Mouse (Mus musculus): ENCODE results near the gene Gm42417. TPM values are rescaled to one million over a fixed set of nuclear protein-coding genes. Genes with fewer than 3 reads are reported as not detected.

Gene Gm42417
- polyA plus RNA-seq, 1 experiment from 2014 or later = 0.54 TPM

GRCm38 (mm10) chr1:36524058-36524457 lies 15.2 kb downstream of the Gm42417 start:
- Histone ChIP-seq H3K4me3 (no peak overlapping the region), H3K9me3 (no peaks in the 10 kb centered on the region), H3K27ac (replicated peaks) (no peak overlapping the region), H3K4me1 (no peaks in the 10 kb centered on the region), H3K36me3 (replicated peaks) (peaks cover 91% of the 10 kb centered on the region), H3K27me3 (replicated peaks; ENCODE audit: low read depth, poor library complexity, severe bottlenecking) (no peaks in the 10 kb centered on the region)
- 89% methylated on average over 5 of the region's 5 CpGs for WGBS
- no peak for DNase-seq (ENCODE audit: low spot score)

GRCm38 (mm10) chr1:36523332-36524013 lies 15.8 kb downstream of the Gm42417 start:
- Histone ChIP-seq H3K4me3 (no peak overlapping the region), H3K36me3 (replicated peaks) (peaks cover 94% of the 10 kb centered on the region), H3K4me1 (no peaks in the 10 kb centered on the region), H3K9me3 (no peaks in the 10 kb centered on the region), H3K27ac (replicated peaks) (no peak overlapping the region), H3K27me3 (replicated peaks; ENCODE audit: low read depth, poor library complexity, severe bottlenecking) (no peaks in the 10 kb centered on the region)
- DNase-seq (ENCODE audit: low spot score) = no peak
- 91% methylated on average over 9 of the region's 9 CpGs for WGBS

- H3K4me3 ChIP-seq = no peak overlapping the region
- no peaks in the 10 kb centered on the region for H3K4me1 ChIP-seq
- H3K9me3 ChIP-seq = no peaks in the 10 kb centered on the region
- no peaks in the 10 kb centered on the region for H3K27me3 ChIP-seq (replicated peaks; ENCODE audit: low read depth, poor library complexity, severe bottlenecking)
- WGBS = 92% methylated on average over 7 of the region's 7 CpGs
- DNase-seq (ENCODE audit: low spot score) = no peak
- H3K36me3 ChIP-seq (replicated peaks) = peaks cover 100% of the 10 kb centered on the region
- no peak overlapping the region for H3K27ac ChIP-seq (replicated peaks)
Measured at GRCm38 (mm10) chr1:36522210-36522609, 17.0 kb downstream of the Gm42417 start.

- H3K4me3 ChIP-seq = no peak overlapping the region
- H3K27me3 ChIP-seq (replicated peaks; ENCODE audit: low read depth, poor library complexity, severe bottlenecking) = no peaks in the 10 kb centered on the region
- 84% methylated on average over 11 of the region's 11 CpGs for WGBS
- no peak overlapping the region for H3K27ac ChIP-seq (replicated peaks)
- H3K36me3 ChIP-seq (replicated peaks) = peaks cover 95% of the 10 kb centered on the region
- H3K9me3 ChIP-seq = no peaks in the 10 kb centered on the region
- peaks cover 6% of the 10 kb centered on the region for H3K4me1 ChIP-seq
- no peak for DNase-seq (ENCODE audit: low spot score)
Measured at GRCm38 (mm10) chr1:36519626-36520025, 19.6 kb downstream of the Gm42417 start.

GRCm38 (mm10) chr1:36518259-36518658 lies 21.0 kb downstream of the Gm42417 start:
- 82% methylated on average over 3 of the region's 3 CpGs for WGBS
- H3K27ac ChIP-seq (replicated peaks) = no peak overlapping the region
- no peak for DNase-seq (ENCODE audit: low spot score)
- no peaks in the 10 kb centered on the region for H3K27me3 ChIP-seq (replicated peaks; ENCODE audit: low read depth, poor library complexity, severe bottlenecking)
- no peak overlapping the region for H3K4me3 ChIP-seq
- H3K9me3 ChIP-seq = no peaks in the 10 kb centered on the region
- peaks cover 19% of the 10 kb centered on the region for H3K4me1 ChIP-seq
- H3K36me3 ChIP-seq (replicated peaks) = peaks cover 88% of the 10 kb centered on the region

GRCm38 (mm10) chr1:36513718-36514117 lies 25.5 kb downstream of the Gm42417 start:
- 52% methylated on average over 2 of the region's 2 CpGs for WGBS
- peak; percentile 40 for DNase-seq (ENCODE audit: low spot score)
- Histone ChIP-seq H3K4me3 (peak overlapping the region; percentile 96), H3K27ac (replicated peaks) (no peak overlapping the region), H3K36me3 (replicated peaks) (peaks cover 43% of the 10 kb centered on the region), H3K9me3 (no peaks in the 10 kb centered on the region), H3K27me3 (replicated peaks; ENCODE audit: low read depth, poor library complexity, severe bottlenecking) (no peaks in the 10 kb centered on the region), H3K4me1 (peaks cover 25% of the 10 kb centered on the region)

- H3K4me3 ChIP-seq = peak overlapping the region; percentile 96
- H3K27ac ChIP-seq (replicated peaks) = no peak overlapping the region
- peaks cover 25% of the 10 kb centered on the region for H3K4me1 ChIP-seq
- WGBS = 10% methylated on average over 1 of the region's 1 CpGs
- no peaks in the 10 kb centered on the region for H3K27me3 ChIP-seq (replicated peaks; ENCODE audit: low read depth, poor library complexity, severe bottlenecking)
- no peak for DNase-seq (ENCODE audit: low spot score)
- no peaks in the 10 kb centered on the region for H3K9me3 ChIP-seq
- peaks cover 39% of the 10 kb centered on the region for H3K36me3 ChIP-seq (replicated peaks)
Measured at GRCm38 (mm10) chr1:36513310-36513709, 25.9 kb downstream of the Gm42417 start.

GRCm38 (mm10) chr1:36512966-36513280 lies 26.3 kb downstream of the Gm42417 start:
- no peak for DNase-seq (ENCODE audit: low spot score)
- peaks cover 25% of the 10 kb centered on the region for H3K4me1 ChIP-seq
- peak overlapping the region; percentile 95 for H3K27ac ChIP-seq (replicated peaks)
- no peaks in the 10 kb centered on the region for H3K9me3 ChIP-seq
- peaks cover 37% of the 10 kb centered on the region for H3K36me3 ChIP-seq (replicated peaks)
- WGBS = under 1% methylated on average over 16 of the region's 16 CpGs
- H3K4me3 ChIP-seq = peak overlapping the region; percentile 96
- no peaks in the 10 kb centered on the region for H3K27me3 ChIP-seq (replicated peaks; ENCODE audit: low read depth, poor library complexity, severe bottlenecking)

GRCm38 (mm10) chr1:36512089-36512965 lies 26.9 kb downstream of the Gm42417 start:
- no peaks in the 10 kb centered on the region for H3K9me3 ChIP-seq
- peak overlapping the region; percentile 95 for H3K27ac ChIP-seq (replicated peaks)
- H3K36me3 ChIP-seq (replicated peaks) = peaks cover 37% of the 10 kb centered on the region
- WGBS = 8% methylated on average over 126 of the region's 126 CpGs
- peaks cover 25% of the 10 kb centered on the region for H3K4me1 ChIP-seq
- H3K4me3 ChIP-seq = peak overlapping the region; percentile 96
- peak; percentile 78 for DNase-seq (ENCODE audit: low spot score)
- no peaks in the 10 kb centered on the region for H3K27me3 ChIP-seq (replicated peaks; ENCODE audit: low read depth, poor library complexity, severe bottlenecking)

- Histone ChIP-seq H3K4me3 (peak within 1 kb of the TSS; percentile 96), H3K9me3 (no peaks in the 10 kb centered on the region), H3K27me3 (replicated peaks; ENCODE audit: low read depth, poor library complexity, severe bottlenecking) (no peaks in the 10 kb centered on the region), H3K4me1 (peaks cover 25% of the 10 kb centered on the region), H3K27ac (replicated peaks) (peak within 1 kb of the TSS; percentile 95), H3K36me3 (replicated peaks) (peaks cover 35% of the 10 kb centered on the region)
- 1% methylated on average over 51 of the region's 51 CpGs for WGBS
- DNase-seq (ENCODE audit: low spot score) = peak; percentile 100
Measured at GRCm38 (mm10) chr1:36511289-36512021, 27.8 kb downstream of the Gm42417 start, which contains the start of gene Cnnm3. Gene Cnnm3 (plus strand): TSS chr1:36511867.

GRCm38 (mm10) chr1:36508238-36508637 lies 31.0 kb downstream of the Gm42417 start:
- no peaks in the 10 kb centered on the region for H3K27me3 ChIP-seq (replicated peaks; ENCODE audit: low read depth, poor library complexity, severe bottlenecking)
- no peaks in the 10 kb centered on the region for H3K9me3 ChIP-seq
- H3K4me1 ChIP-seq = peaks cover 6% of the 10 kb centered on the region
- DNase-seq (ENCODE audit: low spot score) = no peak
- H3K27ac ChIP-seq (replicated peaks) = no peak overlapping the region
- peaks cover 27% of the 10 kb centered on the region for H3K36me3 ChIP-seq (replicated peaks)
- 82% methylated on average over 5 of the region's 5 CpGs for WGBS
- H3K4me3 ChIP-seq = no peak overlapping the region

GRCm38 (mm10) chr1:36501261-36501660 lies 38.0 kb downstream of the Gm42417 start:
- Histone ChIP-seq H3K27ac (replicated peaks) (no peak overlapping the region), H3K36me3 (replicated peaks) (peaks cover 32% of the 10 kb centered on the region), H3K4me3 (no peak overlapping the region), H3K9me3 (no peaks in the 10 kb centered on the region), H3K27me3 (replicated peaks; ENCODE audit: low read depth, poor library complexity, severe bottlenecking) (no peaks in the 10 kb centered on the region), H3K4me1 (no peaks in the 10 kb centered on the region)
- WGBS = 9% methylated on average over 3 of the region's 3 CpGs
- DNase-seq (ENCODE audit: low spot score) = peak; percentile 79

Data from embryonic facial prominence, embryonic 10.5 days (tissue).